Mouse (Mus musculus): ENCODE results near the gene Taf4.

Taf4 gene

GRCm38 (mm10) chr2:179862676-179863075, 113.8 kb downstream of the Taf4 start:
- peaks cover 12% of the 10 kb centered on the region; the same call in 1 of the 2 replicates for H3K9me3 ChIP-seq (ENCODE audit: low read length)
- H3K4me3 ChIP-seq (replicated peaks; ENCODE audit: low read length) = no peak overlapping the region
- no peaks in the 10 kb centered on the region for H3K4me1 ChIP-seq (replicated peaks; ENCODE audit: low read depth, low read length)
- 0 out of 2 replicates have a peak, but pooled peaks cover 3% of the 10 kb centered on the region for H3K27me3 ChIP-seq (ENCODE audit: insufficient read depth, low read length)
- no peaks in the 10 kb centered on the region for H3K36me3 ChIP-seq (ENCODE audit: insufficient read depth, low read length)
- no peak for TF ChIP-seq NANOG (IDR thresholded peaks at IDR 0.05; ENCODE audit: borderline replicate concordance, low read length)
- TF ChIP-seq POU5F1 (IDR thresholded peaks at IDR 0.05; ENCODE audit: borderline replicate concordance, low read length) = no peak
- TF ChIP-seq CTCF (conservative IDR thresholded peaks at IDR 0.05; ENCODE audit: low read length) = no peak
